Mouse (Mus musculus): ENCODE data around the gene Col25a1. TPM values are rescaled to one million over a fixed set of nuclear protein-coding genes. Genes with fewer than 3 reads are reported as not detected.

The Col25a1 gene
- total RNA-seq (2021) = 1 to 10 TPM; 4.6 to 5.0 TPM
- long read RNA-seq, experiment 1, partial matches to known transcripts = 1 of 1 reads
- long read RNA-seq, experiment 1, other reads (novel, unspliced or antisense) = 0 of 1 reads
- long read RNA-seq, experiment 2, partial matches to known transcripts = 0 of 1 reads
- long read RNA-seq, experiment 2, other reads (novel, unspliced or antisense) = 1 of 1 reads

GRCm38 (mm10) chr3:130131201-130131600 lies at the start of gene Col25a1:
Col25a1 (plus strand) TSS chr3:130131501.
- DNase-seq (ENCODE audit: low spot score in 2 of 2) = no peak

GRCm38 (mm10) chr3:130083312-130083711 lies 48.0 kb upstream of the Col25a1 start:
- DNase-seq (ENCODE audit: low spot score in 2 of 2) = no peak

- peak in 1 of 2 experiments; percentile 61 for DNase-seq (ENCODE audit: low spot score in 2 of 2)
Measured at GRCm38 (mm10) chr3:130086372-130087080, 44.8 kb upstream of the Col25a1 start.

- DNase-seq (ENCODE audit: low spot score in 2 of 2) = no peak
Measured at GRCm38 (mm10) chr3:130087466-130087865, 43.8 kb upstream of the Col25a1 start.

DNA sequence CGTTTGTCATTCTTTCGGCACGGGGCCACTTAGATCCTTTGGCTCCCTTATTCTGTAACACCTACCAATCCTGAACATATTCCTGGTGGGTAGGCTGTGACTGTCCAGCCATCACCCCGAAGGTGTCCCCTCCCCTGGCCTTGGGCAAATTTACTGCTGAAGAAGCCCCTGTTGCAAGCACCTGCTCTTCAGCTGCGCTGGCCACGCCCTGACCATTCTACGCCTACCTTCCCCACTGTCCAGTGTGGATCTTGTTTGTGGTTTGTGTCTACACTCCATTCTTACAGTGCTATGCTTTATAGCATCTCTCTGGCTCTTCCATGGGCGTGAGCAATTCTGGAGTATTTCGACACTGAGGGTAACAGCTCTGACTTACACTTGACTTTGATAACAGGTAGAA lies 42.6 kb upstream of the Col25a1 start:
- no peak for DNase-seq (ENCODE audit: low spot score in 2 of 2)

DNA sequence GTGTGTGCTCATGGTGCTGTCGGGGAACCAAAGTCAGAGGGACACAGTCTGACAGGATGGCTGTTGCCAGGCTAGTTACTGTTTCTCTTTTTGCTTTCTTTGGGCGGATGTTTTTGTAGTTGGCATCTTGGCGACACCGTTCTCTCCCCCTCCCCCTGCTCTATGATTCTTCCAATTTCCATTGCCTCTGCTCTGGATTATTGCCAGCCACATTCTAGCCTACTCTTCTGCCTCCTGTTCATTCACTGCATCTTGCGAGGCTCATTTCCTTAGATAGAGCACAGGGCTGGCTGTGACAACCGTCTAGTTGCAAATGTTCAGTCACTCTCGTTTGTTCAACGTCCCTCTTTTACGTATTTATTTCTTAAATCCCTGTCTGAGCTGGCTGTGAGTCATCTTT lies 40.8 kb upstream of the Col25a1 start:
- no peak for DNase-seq (ENCODE audit: low spot score in 2 of 2)

GRCm38 (mm10) chr3:130094125-130094704 lies 37.1 kb upstream of the Col25a1 start:
- DNase-seq (ENCODE audit: low spot score in 2 of 2) = no peak

DNA sequence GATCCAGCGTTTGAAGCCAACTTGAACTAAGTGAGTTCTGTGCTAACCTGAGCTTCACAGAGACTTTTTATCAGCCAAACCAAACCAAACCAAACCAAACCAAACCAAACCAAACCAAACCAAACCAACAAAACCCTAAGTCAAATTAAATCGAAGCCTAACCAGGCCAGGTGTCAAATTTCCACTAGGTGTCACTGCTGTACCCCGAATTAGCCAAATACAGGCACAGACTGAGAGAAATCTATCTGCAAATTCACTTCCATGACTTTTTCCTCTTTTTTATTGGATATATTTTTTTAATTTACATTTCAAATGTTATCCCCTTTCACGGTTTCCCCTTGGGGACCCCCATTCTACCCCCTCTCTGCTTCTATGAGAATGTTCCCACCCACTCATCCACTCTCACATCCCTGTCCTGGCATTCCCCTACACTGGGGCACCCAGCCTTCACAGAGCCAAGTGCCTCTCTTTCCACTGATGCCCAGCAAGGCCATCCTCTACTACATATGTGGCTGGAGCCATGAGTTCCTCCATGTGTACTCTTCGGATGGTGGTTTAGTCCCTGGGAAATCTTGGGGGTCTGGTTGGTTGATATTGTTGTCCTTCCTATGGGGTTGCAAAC lies 36.0 kb upstream of the Col25a1 start:
- no peak for DNase-seq (ENCODE audit: low spot score in 2 of 2)

GRCm38 (mm10) chr3:130103486-130103885 lies 27.8 kb upstream of the Col25a1 start:
- no peak for DNase-seq (ENCODE audit: low spot score in 2 of 2)

GRCm38 (mm10) chr3:130104471-130104870 lies 26.8 kb upstream of the Col25a1 start:
- DNase-seq (ENCODE audit: low spot score in 2 of 2) = no peak

GRCm38 (mm10) chr3:130116886-130117285 lies 14.4 kb upstream of the Col25a1 start:
- DNase-seq (ENCODE audit: low spot score in 2 of 2) = no peak

- DNase-seq (ENCODE audit: low spot score in 2 of 2) = no peak
Measured at GRCm38 (mm10) chr3:130127840-130128239, 3.5 kb upstream of the Col25a1 start.

GRCm38 (mm10) chr3:130128564-130128963 lies 2.7 kb upstream of the Col25a1 start:
- DNase-seq (ENCODE audit: low spot score in 2 of 2) = no peak

DNA sequence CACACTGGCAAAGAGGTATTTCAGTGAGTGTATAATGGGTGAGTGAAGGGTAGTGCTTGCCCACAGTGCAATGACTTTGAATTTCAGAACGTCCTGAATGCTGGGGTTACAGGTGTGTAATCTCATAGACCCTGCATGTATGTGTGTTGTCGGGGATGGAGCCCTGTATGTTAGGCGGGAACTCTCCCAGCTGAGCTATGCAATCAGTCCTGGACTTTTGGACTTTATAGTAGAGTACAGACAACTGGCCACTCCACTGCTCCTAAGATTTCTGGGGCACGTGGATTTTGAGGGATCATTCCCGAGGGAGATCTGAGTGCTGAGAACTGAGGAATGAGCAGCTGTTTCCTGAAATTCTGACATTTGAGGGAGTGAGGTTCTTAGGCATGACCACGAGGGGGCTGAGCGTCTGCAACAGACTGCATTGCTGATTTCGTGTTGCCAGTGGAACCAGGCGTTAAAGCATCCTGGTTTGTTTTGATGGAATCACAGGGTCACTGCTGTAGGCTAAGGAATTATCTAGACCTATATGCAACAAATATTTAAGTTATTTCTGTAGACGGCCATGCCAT lies 1.6 kb upstream of the Col25a1 start:
- peak in 1 of 2 experiments; percentile 14 for DNase-seq (ENCODE audit: low spot score in 2 of 2)

DNA sequence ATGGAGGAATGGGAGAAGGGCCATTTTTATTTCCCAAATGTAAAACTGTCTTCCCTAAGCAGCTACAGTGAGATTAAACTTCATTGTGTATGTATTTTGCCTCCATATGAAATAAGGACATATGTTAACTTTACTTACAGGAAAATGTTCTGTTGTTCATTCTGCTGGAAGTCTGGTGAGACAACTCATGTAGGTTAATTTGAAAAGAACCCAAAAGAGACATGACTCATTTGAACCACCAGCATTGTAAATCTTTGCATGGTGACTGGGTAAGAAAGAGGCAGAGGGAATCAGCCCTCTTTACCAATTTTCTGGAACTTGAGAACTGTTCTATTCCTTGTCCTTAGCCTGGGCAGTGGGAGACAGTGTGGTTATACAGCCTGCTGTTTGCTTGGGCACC lies 5.9 kb downstream of the Col25a1 start:
- DNase-seq (ENCODE audit: low spot score in 2 of 2) = no peak

DNA sequence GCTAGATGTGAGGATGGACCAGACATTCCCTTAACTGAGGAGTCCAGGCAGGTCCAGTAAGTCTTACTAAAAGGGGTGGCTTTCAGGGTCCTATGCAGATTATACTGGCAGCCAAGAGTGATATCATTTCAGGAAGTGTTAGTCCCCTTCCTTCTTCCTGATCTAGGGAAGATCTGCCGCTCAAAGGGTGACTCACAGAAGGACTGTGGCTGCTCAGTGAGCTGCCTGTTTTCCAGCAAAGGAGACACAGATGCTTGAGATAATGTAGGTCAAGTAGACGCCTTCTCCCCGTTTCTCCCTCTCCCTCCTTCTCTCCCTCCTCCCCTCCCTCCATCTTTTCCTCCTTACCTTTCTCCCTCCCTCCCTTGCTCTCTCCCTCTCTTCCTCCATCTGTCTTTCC lies 6.3 kb downstream of the Col25a1 start:
- DNase-seq (ENCODE audit: low spot score in 2 of 2) = no peak

GRCm38 (mm10) chr3:130145874-130146273 lies 14.6 kb downstream of the Col25a1 start:
- DNase-seq (ENCODE audit: low spot score in 2 of 2) = no peak

- no peak for DNase-seq (ENCODE audit: low spot score in 2 of 2)
Measured at GRCm38 (mm10) chr3:130147827-130148226, 16.5 kb downstream of the Col25a1 start.

DNA sequence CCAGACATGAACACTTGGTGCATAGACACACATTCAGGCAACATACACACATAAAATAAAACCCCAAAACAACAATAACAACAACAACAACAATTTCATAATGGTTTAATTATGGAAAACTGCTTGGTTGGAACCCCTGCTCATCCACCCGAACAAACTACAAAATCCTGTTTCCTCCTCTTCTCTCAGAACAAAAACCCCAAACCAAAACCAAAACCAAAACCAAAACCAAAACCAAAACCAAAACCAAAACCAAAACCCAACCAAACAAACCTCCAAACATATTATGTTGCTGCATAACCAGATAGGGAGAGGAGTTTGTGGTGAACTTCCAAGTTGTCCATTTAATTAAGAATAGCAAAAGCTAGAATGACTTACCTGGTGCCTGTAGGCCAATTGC lies 17.9 kb downstream of the Col25a1 start:
- no peak for DNase-seq (ENCODE audit: low spot score in 2 of 2)

- DNase-seq (ENCODE audit: low spot score in 2 of 2) = no peak
Measured at GRCm38 (mm10) chr3:130153117-130153516, 21.8 kb downstream of the Col25a1 start.

GRCm38 (mm10) chr3:130157551-130157950 lies 26.2 kb downstream of the Col25a1 start:
- no peak for DNase-seq (ENCODE audit: low spot score in 2 of 2)

DNA sequence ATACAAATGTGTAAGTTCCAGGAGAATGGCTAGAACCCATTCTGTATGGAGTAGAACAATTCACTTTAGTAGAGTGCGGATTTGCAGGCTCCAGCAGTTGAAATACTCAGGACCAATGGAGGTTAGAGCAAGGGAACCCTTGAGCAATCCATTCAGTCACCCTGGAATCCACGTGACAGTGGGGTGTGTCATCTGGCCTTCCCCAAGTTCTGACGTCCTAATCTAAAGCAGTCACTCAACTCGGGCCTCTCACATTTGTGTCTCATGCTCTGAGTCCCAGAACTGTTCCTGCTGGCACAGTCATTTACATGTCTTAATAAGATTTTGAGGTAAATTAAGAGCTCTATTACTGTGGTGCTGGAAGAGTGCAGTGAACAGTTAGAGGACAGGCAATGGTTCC lies 28.6 kb downstream of the Col25a1 start:
- DNase-seq (ENCODE audit: low spot score in 2 of 2) = no peak
